Mouse (Mus musculus) lung, postnatal 0 days (tissue): Measurements from ENCODE around the gene Hoxb9.

ENCODE experiments used
- CTCF ChIP-seq: IDR thresholded peaks from 2 replicates; pipeline ENCODE4 v1.5.1; 2016; ENCODE audit warnings: antibody characterized with exemption, mild to moderate bottlenecking
- EP300 ChIP-seq: IDR thresholded peaks from 2 replicates; pipeline ENCODE4 v1.6.1; 2016; ENCODE audit warnings: antibody characterized with exemption, mild to moderate bottlenecking, control low read depth

GRCm38 (mm10) chr11:96259038-96259437 is 12.2 kb upstream of the Hoxb9 start:
- no peak for TF ChIP-seq CTCF
- no peak for TF ChIP-seq EP300
